Mouse (Mus musculus) ES-E14 (cell line): ENCODE data around the gene Kif18b. TPM values are rescaled to one million over a fixed set of nuclear protein-coding genes. Genes with fewer than 3 reads are reported as not detected.

Source experiments
- DNase-seq: peaks from one replicate; pipeline ENCODE4 v3.0.0-alpha.2; 2013; ENCODE audit warnings: low read depth, low spot score
- H3K27ac ChIP-seq: 2 replicates; pipeline ENCODE4 v1.5.1; 2012; ENCODE audit warnings: low read depth, mild to moderate bottlenecking, low read length, moderate library complexity, mixed read lengths; ENCODE audit not compliant: poor library complexity, insufficient read depth, severe bottlenecking
- H3K36me3 ChIP-seq: 2 replicates; pipeline ENCODE4 v1.6.1; 2012; ENCODE audit warnings: mild to moderate bottlenecking, low read length, moderate library complexity, mixed read lengths; ENCODE audit not compliant: control insufficient read depth, poor library complexity, insufficient read depth, severe bottlenecking
- H3K4me1 ChIP-seq, 2 experiments: fragments of 150-350 bp in 1 of 2; sonication (generic) in 1 of 2; 2 replicates each; pipeline ENCODE4 v1.6.1; 2012; ENCODE audit warnings: low read length in 2 of 2, mild to moderate bottlenecking in 1 of 2, mixed read lengths in 1 of 2; ENCODE audit not compliant: control insufficient read depth in 2 of 2, insufficient read depth in 2 of 2, poor library complexity in 1 of 2
- H3K4me3 ChIP-seq, 2 experiments: fragments of 150-350 bp in 1 of 2; sonication (generic) in 1 of 2; 2 replicates each; pipeline ENCODE4 v1.5.1; 2012; ENCODE audit warnings: low read length in 2 of 2, low read depth in 1 of 2, mild to moderate bottlenecking in 1 of 2, mixed read lengths in 1 of 2; ENCODE audit not compliant: insufficient read depth in 1 of 2, poor library complexity in 1 of 2, severe bottlenecking in 1 of 2
- H3K9ac ChIP-seq: 2 replicates; pipeline ENCODE4 v1.6.1; 2012; ENCODE audit warnings: low read depth, mild to moderate bottlenecking, low read length, mixed read lengths; ENCODE audit not compliant: poor library complexity, insufficient read depth, severe bottlenecking
- H3K9me3 ChIP-seq: fragments of 150-350 bp; sonication (generic); 2 replicates; pipeline ENCODE4 v1.6.1; 2012; ENCODE audit warnings: low read depth, mild to moderate bottlenecking, low read length; ENCODE audit not compliant: control insufficient read depth, insufficient read depth
- CHD2 ChIP-seq: IDR thresholded peaks from 2 replicates; pipeline ENCODE4 v1.6.1; 2014; ENCODE audit warnings: mild to moderate bottlenecking, low read depth, low read length, inconsistent platforms
- HCFC1 ChIP-seq: IDR thresholded peaks from 2 replicates; pipeline ENCODE4 v1.6.1; 2012; ENCODE audit warnings: low read length, inconsistent platforms, borderline replicate concordance; ENCODE audit not compliant: insufficient read depth
- MAFK ChIP-seq: IDR thresholded peaks from 2 replicates; pipeline ENCODE4 v1.6.1; 2014; ENCODE audit warnings: mild to moderate bottlenecking, low read depth, low read length, inconsistent platforms; ENCODE audit not compliant: insufficient read depth
- ZC3H11A ChIP-seq: IDR thresholded peaks from 2 replicates; pipeline ENCODE4 v1.6.1; 2012; ENCODE audit warnings: low read depth, mild to moderate bottlenecking, inconsistent platforms, low read length, borderline replicate concordance
- ZNF384 ChIP-seq: IDR thresholded peaks from 2 replicates; pipeline ENCODE4 v1.6.1; 2012; ENCODE audit warnings: low read depth, low read length, inconsistent platforms
- in situ Hi-C, 2 experiments: fragments of 600-800 bp; cut with MboI; formaldehyde crosslinking; loops; one replicate each; pipeline ENCODE4 v1.15.1; 2025; ENCODE audit warnings: low sequenced_read_pairs in 2 of 2, inconsistent platforms in 1 of 2; ENCODE audit not compliant: unreplicated experiment in 2 of 2
- total RNA-seq: library from RNA; depleted of rRNA; stranded (reverse); fragments of 300-350 nt; gene quantifications from 2 replicates; pipeline ENCODE4 v1.2.3, GENCODE M21; 2012; rRNA removed

The Kif18b gene
- total RNA-seq: 38.4 and 51.0 TPM in 2 replicates

- Histone ChIP-seq H3K4me1 (peaks cover 0 to 1% of the 10 kb centered on the region in 2 experiments; a peak in 1 of 4 replicates), H3K4me3 (peak within 1 kb of the TSS; percentile 90 to 95), H3K9me3 (no peaks in the 10 kb centered on the region), H3K27ac (peak within 1 kb of the TSS; percentile 99), H3K36me3 (peaks cover 14% of the 10 kb centered on the region; the same call in 1 of the 2 replicates), H3K9ac (peak within 1 kb of the TSS; percentile 94)
- DNase-seq: peak; percentile 99
- TF ChIP-seq ZNF384 (no peak), ZC3H11A (no peak), CHD2 (peak; percentile 70; the same call in 1 of the 2 replicates)
- in situ Hi-C loops: no loop called here
Observed at GRCm38 (mm10) chr11:102924557-102925350, at the start of gene Kif18b. Gene Kif18b (minus strand): TSS chr11:102925124.

- no peak overlapping the region for H3K4me3 ChIP-seq
- in situ Hi-C loops: no loop called here
- no peak overlapping the region for H3K27ac ChIP-seq
- TF ChIP-seq HCFC1 (no peak), CHD2 (no peak), ZNF384 (no peak), ZC3H11A (no peak), MAFK (no peak)
- no peaks in the 10 kb centered on the region for H3K4me1 ChIP-seq
- no peak overlapping the region for H3K9ac ChIP-seq
- H3K9me3 ChIP-seq: no peaks in the 10 kb centered on the region
- H3K36me3 ChIP-seq: no peaks in the 10 kb centered on the region
- DNase-seq: no peak
Observed at GRCm38 (mm10) chr11:102972326-102972725, 47.4 kb upstream of the Kif18b start.

GRCm38 (mm10) chr11:102971604-102972003 is 46.7 kb upstream of the Kif18b start:
- Histone ChIP-seq H3K9ac (no peak overlapping the region), H3K4me1 (no peaks in the 10 kb centered on the region), H3K27ac (no peak overlapping the region), H3K36me3 (no peaks in the 10 kb centered on the region), H3K9me3 (no peaks in the 10 kb centered on the region), H3K4me3 (no peak overlapping the region)
- in situ Hi-C loops: no loop called here
- DNase-seq: no peak
- TF ChIP-seq MAFK (no peak), ZC3H11A (no peak), ZNF384 (no peak), CHD2 (no peak), HCFC1 (no peak)

DNA sequence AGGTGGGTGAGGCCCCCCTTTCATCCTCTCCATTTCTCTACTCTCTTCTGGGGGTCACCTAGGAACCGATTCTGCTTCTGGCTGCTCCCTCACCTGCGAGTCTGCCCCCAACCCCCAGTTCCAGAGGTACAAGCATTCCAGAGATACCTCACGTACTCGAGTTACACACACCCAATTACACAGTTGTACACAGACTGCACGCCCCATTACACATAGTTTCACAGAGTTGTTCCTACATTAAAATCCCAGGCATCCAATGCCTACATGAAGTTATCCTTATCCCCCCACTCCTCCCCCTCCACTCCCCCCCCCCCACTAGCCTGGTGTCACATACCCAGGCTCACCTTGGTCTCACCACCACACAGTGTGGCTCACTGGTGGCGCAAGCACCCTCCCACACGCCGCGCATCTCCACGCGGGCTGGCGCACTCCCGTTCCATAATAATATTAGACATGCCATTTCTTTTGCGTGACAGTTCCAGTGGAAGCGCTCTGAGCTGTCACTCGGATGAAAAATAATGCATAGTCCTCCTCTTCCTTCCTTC is 39.7 kb upstream of the Kif18b start:
- no peak overlapping the region for H3K4me3 ChIP-seq
- in situ Hi-C loops: no loop called here

More for the DNA sequence above, 39.7 kb upstream of the Kif18b start:
- H3K27ac ChIP-seq: no peak overlapping the region
- H3K9me3 ChIP-seq: no peaks in the 10 kb centered on the region
- TF ChIP-seq ZNF384 (no peak), HCFC1 (no peak), ZC3H11A (no peak), MAFK (no peak)
- peaks cover 3 to 20% of the 10 kb centered on the region in 2 experiments; a peak in 3 of 4 replicates for H3K4me1 ChIP-seq
- H3K36me3 ChIP-seq: no peaks in the 10 kb centered on the region
- no peak for DNase-seq
- no peak overlapping the region for H3K9ac ChIP-seq
